ENCODE assay signal across 11 mouse cellular contexts in the genomic region with DNA sequence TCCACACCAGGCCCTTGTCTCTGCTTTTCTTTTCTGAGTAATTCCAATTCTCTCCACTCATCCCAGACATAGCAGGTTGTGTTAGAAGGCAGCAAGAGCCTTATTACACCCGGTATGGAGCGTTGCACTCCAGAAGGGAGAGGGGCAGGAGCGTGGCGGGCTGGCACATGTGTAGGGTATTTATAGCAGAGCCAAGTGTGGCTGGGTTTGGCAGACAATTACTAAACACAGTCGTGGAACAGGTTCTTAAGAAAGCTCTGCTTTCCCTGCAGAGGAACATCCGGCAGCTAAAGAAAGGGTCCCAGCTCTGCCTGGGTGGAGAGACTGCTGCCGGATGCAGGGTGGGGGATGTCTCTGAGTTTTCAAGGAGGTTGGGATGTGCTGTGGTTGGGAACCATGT. TPM values are rescaled to one million over a fixed set of nuclear protein-coding genes. Genes with fewer than 3 reads are reported as not detected.
A peak's percentile ranks its signal among the peaks of the same experiment; 100 is the strongest.
DNase-seq lines count a peak whose midpoint lies in the region; ATAC-seq lines count a peak whose summit lies in the region.
"Had no signal": no experiment of that assay in that cellular context is flagged by ENCODE, and none has a peak within 500 bp of the region (broad histone marks: within the 10 kb centered on the region; RNA-seq: fewer than 3 reads in every experiment).

No protein-coding gene starts in this region.

- no peaks in the 10 kb centered on the region for H3K9me3 ChIP-seq in limb, embryonic 15.5 days
- H3K9me3 ChIP-seq in limb, embryonic 10.5 days (replicated peaks): no peaks in the 10 kb centered on the region
- no peaks in the 10 kb centered on the region for H3K9me3 ChIP-seq in hindbrain, embryonic 11.5 days (ENCODE audit: control insufficient read depth, low read length)
- H3K9me3 ChIP-seq: neural tube, embryonic 12.5 days had no signal

- peak overlapping the region; percentile 58 for H3K27ac ChIP-seq in limb, embryonic 15.5 days
- no peak overlapping the region for H3K27ac ChIP-seq in limb, embryonic 10.5 days
- H3K27ac ChIP-seq in hindbrain, embryonic 11.5 days (ENCODE audit: low read depth, low read length): no peak overlapping the region
- H3K27ac ChIP-seq: neural tube, embryonic 12.5 days had no signal

- ATAC-seq in limb, embryonic 15.5 days (ENCODE audit: insufficient number of reproducible peaks, low FRiP score, low TSS enrichment, low read depth): peak; percentile 46; the same call in 1 of the 2 replicates
- ATAC-seq in hindbrain, embryonic 11.5 days (ENCODE audit: low FRiP score): no peak
- ATAC-seq: hindbrain, embryonic 16.5 days had no signal

- H3K4me2 ChIP-seq in limb, embryonic 15.5 days: no peak overlapping the region
- H3K4me2 ChIP-seq in hindbrain, embryonic 11.5 days (replicated peaks; ENCODE audit: low read depth, low read length): no peak overlapping the region
- H3K4me2 ChIP-seq: neural tube, embryonic 12.5 days had no signal

- no peaks in the 10 kb centered on the region for H3K27me3 ChIP-seq in limb, embryonic 15.5 days
- H3K27me3 ChIP-seq in limb, embryonic 10.5 days (ENCODE audit: low read depth, poor library complexity, severe bottlenecking): no peaks in the 10 kb centered on the region
- no peaks in the 10 kb centered on the region for H3K27me3 ChIP-seq in hindbrain, embryonic 11.5 days (ENCODE audit: control insufficient read depth, insufficient read depth, low read length)
- H3K27me3 ChIP-seq: neural tube, embryonic 12.5 days had no signal

- no peak for DNase-seq in limb, embryonic 10.5 days (ENCODE audit: low spot score)
- peak; percentile 68 to 75 for DNase-seq in frontal cortex, adult 2 months (ENCODE audit: extremely low spot score in 1 of 2, low spot score in 1 of 2)
- peak; percentile 49 for DNase-seq in heart, postnatal 4 days
- peak; percentile 71 for DNase-seq in right cerebral cortex, postnatal 25 days
- DNase-seq in hindbrain, embryonic 11.5 days (ENCODE audit: low spot score): no peak
- DNase-seq in adrenal gland, adult 2 months: no peak
- DNase-seq in urinary bladder, postnatal 4 days (ENCODE audit: low spot score in 2 of 2): no peak
- DNase-seq: cerebellum, postnatal 14 days had no signal

- no peak overlapping the region for H3K9ac ChIP-seq in limb, embryonic 15.5 days
- no peak overlapping the region for H3K9ac ChIP-seq in hindbrain, embryonic 11.5 days (ENCODE audit: low read depth, low read length)
- H3K9ac ChIP-seq: neural tube, embryonic 12.5 days had no signal

- peaks cover 29% of the 10 kb centered on the region for H3K4me1 ChIP-seq in limb, embryonic 15.5 days
- peaks cover 14% of the 10 kb centered on the region for H3K4me1 ChIP-seq in limb, embryonic 10.5 days
- H3K4me1 ChIP-seq in hindbrain, embryonic 11.5 days (replicated peaks; ENCODE audit: control insufficient read depth, insufficient read depth, low read length): no peaks in the 10 kb centered on the region

- no peaks in the 10 kb centered on the region for H3K36me3 ChIP-seq in limb, embryonic 15.5 days
- H3K36me3 ChIP-seq in limb, embryonic 10.5 days: no peaks in the 10 kb centered on the region
- H3K36me3 ChIP-seq in hindbrain, embryonic 11.5 days (ENCODE audit: control insufficient read depth, insufficient read depth, low read length): no peaks in the 10 kb centered on the region
- H3K36me3 ChIP-seq: neural tube, embryonic 12.5 days had no signal

- no peak overlapping the region for H3K4me3 ChIP-seq in limb, embryonic 15.5 days
- no peak overlapping the region for H3K4me3 ChIP-seq in limb, embryonic 10.5 days
- H3K4me3 ChIP-seq in hindbrain, embryonic 11.5 days (ENCODE audit: low read depth, low read length): no peak overlapping the region
- H3K4me3 ChIP-seq: neural tube, embryonic 12.5 days had no signal

- WGBS in limb, embryonic 15.5 days: 31% methylated on average over 7 of the region's 7 CpGs
- 74% methylated on average over 7 of the region's 7 CpGs for WGBS in limb, embryonic 10.5 days
- WGBS in hindbrain, embryonic 11.5 days: 71% methylated on average over 7 of the region's 7 CpGs

RNA-seq across cellular contexts. Expression of a gene that starts 48.8 kb away (rescaled TPM):
- polyA plus RNA-seq in limb, embryonic 15.5 days (2015; fragmentation: Nextera tagmentation; extraction: Ambion mirVana): 15.4 and 18.1 TPM in 2 replicates
- 28.5 and 34.2 TPM in 2 replicates for polyA plus RNA-seq in limb, embryonic 10.5 days (2016; fragmentation: Nextera tagmentation; extraction: Ambion mirVana)
- 12.3 and 12.7 TPM in 2 replicates for polyA plus RNA-seq in frontal cortex, adult 2 months (2012; rRNA removed)
- 10 to 100 TPM; 26.7 to 31.2 TPM for total RNA-seq in heart, postnatal 4 days (2021)
- 4.3 and 5.9 TPM in 2 replicates for polyA plus RNA-seq in hindbrain, embryonic 11.5 days (2014; fragmentation: Nextera tagmentation; extraction: Ambion mirVana)
- total RNA-seq in adrenal gland, adult 2 months (2021): 10 to 100 TPM; 13.0 to 25.3 TPM
- 22.5 and 24.0 TPM in 2 replicates for polyA plus RNA-seq in adrenal gland, adult 2 months (2012; rRNA removed)

RNA-seq across cellular contexts. Expression of a gene that starts 59.7 kb away (rescaled TPM):
- 21.7 and 24.0 TPM in 2 replicates for polyA plus RNA-seq in limb, embryonic 15.5 days (2015; fragmentation: Nextera tagmentation; extraction: Ambion mirVana)
- polyA plus RNA-seq in limb, embryonic 10.5 days (2016; fragmentation: Nextera tagmentation; extraction: Ambion mirVana): 19.5 and 20.3 TPM in 2 replicates
- polyA plus RNA-seq in frontal cortex, adult 2 months (2012; rRNA removed): 16.2 and 17.7 TPM in 2 replicates
- 10 to 100 TPM; 16.0 to 18.5 TPM for total RNA-seq in heart, postnatal 4 days (2021)
- 12.8 and 13.1 TPM in 2 replicates for polyA plus RNA-seq in hindbrain, embryonic 11.5 days (2014; fragmentation: Nextera tagmentation; extraction: Ambion mirVana)
- 10 to 100 TPM; 11.1 to 14.5 TPM for total RNA-seq in adrenal gland, adult 2 months (2021)
- polyA plus RNA-seq in adrenal gland, adult 2 months (2012; rRNA removed): 24.4 and 41.9 TPM in 2 replicates

Comparison
In these comparisons a context has a peak if more than half of its experiments do, and no peak if none do; other contexts are left out.
1. DNase-seq: peak in frontal cortex, adult 2 months (2 of 2), heart, postnatal 4 days (single experiment) and right cerebral cortex, postnatal 25 days (single experiment); none in limb, embryonic 10.5 days (single experiment), hindbrain, embryonic 11.5 days (single experiment), adrenal gland, adult 2 months (single experiment) and urinary bladder, postnatal 4 days (0 of 2).